Mouse (Mus musculus) thymus, adult 2 months (tissue): Measurements from ENCODE around the gene Habp4. TPM values are rescaled to one million over a fixed set of nuclear protein-coding genes. Genes with fewer than 3 reads are reported as not detected.

Experiments used
- DNase-seq: peaks from one replicate; pipeline ENCODE4 v3.0.0; 2021
- H3K27ac ChIP-seq: fragments of 200-500 bp; 2 replicates; pipeline ENCODE4 v1.5.1; 2012; ENCODE audit warnings: low read length, control low read depth; ENCODE audit not compliant: control insufficient read depth, insufficient read depth
- H3K27me3 ChIP-seq: fragments of 200-500 bp; 2 replicates; pipeline ENCODE4 v1.6.1; 2012; ENCODE audit warnings: mild to moderate bottlenecking, low read length, moderate library complexity, mixed read lengths; ENCODE audit not compliant: control insufficient read depth, insufficient read depth
- H3K36me3 ChIP-seq: fragments of 200-500 bp; 2 replicates; pipeline ENCODE4 v1.6.1; 2012; ENCODE audit warnings: mild to moderate bottlenecking, low read length, moderate library complexity; ENCODE audit not compliant: control insufficient read depth, insufficient read depth
- H3K4me1 ChIP-seq: fragments of 200-500 bp; replicated peaks from 2 replicates; pipeline ENCODE4 v1.6.1; 2012; ENCODE audit warnings: low read length; ENCODE audit not compliant: control insufficient read depth, insufficient read depth
- H3K4me3 ChIP-seq: fragments of 200-500 bp; 2 replicates; pipeline ENCODE4 v1.5.1; 2012; ENCODE audit warnings: mild to moderate bottlenecking, low read length, control low read depth, moderate library complexity; ENCODE audit not compliant: control insufficient read depth, insufficient read depth
- CTCF ChIP-seq: fragments of 200-500 bp; IDR thresholded peaks from 2 replicates; pipeline ENCODE4 v1.5.1; 2012; ENCODE audit warnings: mild to moderate bottlenecking, control low read depth, low read length, moderate library complexity, borderline replicate concordance; ENCODE audit not compliant: control insufficient read depth, poor library complexity, insufficient read depth; ENCODE audit errors: extremely low read depth
- POLR2A ChIP-seq: fragments of 200-500 bp; IDR thresholded peaks from 2 replicates; pipeline ENCODE4 v1.6.1; 2012; ENCODE audit warnings: mild to moderate bottlenecking, low read length, control low read depth, moderate library complexity; ENCODE audit not compliant: control insufficient read depth, poor library complexity, insufficient read depth; ENCODE audit errors: extremely low read depth
- WGBS: fragments of 180-500 bp; shearing (Covaris S2); methylation state at CpG from one replicate; pipeline ENCODE4 v1.1.7; 2018; 5-methylcytosine and 5-hydroxymethylcytosine counted together
- polyA plus RNA-seq: library from polyadenylated mRNA; depleted of rRNA; stranded (reverse); fragments of >200 nt; gene quantifications from 2 replicates; pipeline ENCODE4 v1.2.3, GENCODE M21; 2012; rRNA removed

Gene Habp4
- polyA plus RNA-seq, 1 experiment = 10.8 TPM

- Histone ChIP-seq H3K4me1 (peaks cover 3% of the 10 kb centered on the region), H3K36me3 (no peaks in the 10 kb centered on the region), H3K4me3 (no peak overlapping the region), H3K27ac (no peak overlapping the region), H3K27me3 (no peaks in the 10 kb centered on the region)
- 88% methylated on average over 4 of the region's 4 CpGs for WGBS
- no peak for TF ChIP-seq CTCF
- TF ChIP-seq POLR2A = no peak
- no peak for DNase-seq
Observed at GRCm38 (mm10) chr13:64235062-64235715, 73.6 kb downstream of the Habp4 start.

- Histone ChIP-seq H3K4me3 (no peak overlapping the region), H3K36me3 (no peaks in the 10 kb centered on the region), H3K27me3 (no peaks in the 10 kb centered on the region), H3K27ac (no peak overlapping the region), H3K4me1 (peaks cover 5% of the 10 kb centered on the region; the same call in 1 of the 2 replicates)
- 75% methylated on average over 3 of the region's 3 CpGs for WGBS
- TF ChIP-seq CTCF = no peak
- TF ChIP-seq POLR2A = no peak
- DNase-seq = no peak
Observed at GRCm38 (mm10) chr13:64235777-64236176, 74.2 kb downstream of the Habp4 start.

Other genes starting within 250 kb of the Habp4 start
- gene Hsd17b3, start 72.6 kb upstream of the Habp4 start, polyA plus RNA-seq = 0.14 and 0.36 TPM in 2 replicates
- 2.7 and 6.0 TPM in 2 replicates for gene Slc35d2, start 32.5 kb upstream of the Habp4 start, polyA plus RNA-seq
- gene Zfp367, start 8.6 kb upstream of the Habp4 start, polyA plus RNA-seq = 13.3 and 16.2 TPM in 2 replicates
- gene Cdc14b, start 113.5 kb downstream of the Habp4 start, polyA plus RNA-seq = 3.2 and 4.7 TPM in 2 replicates
- gene Aaed1, start 150.9 kb downstream of the Habp4 start, polyA plus RNA-seq = 5.1 and 5.5 TPM in 2 replicates
- gene Ctsl, start 209.1 kb downstream of the Habp4 start, polyA plus RNA-seq = 292 and 586 TPM in 2 replicates